Mouse (Mus musculus): ENCODE data around the gene 9930022D16Rik.

The 9930022D16Rik gene

DNA sequence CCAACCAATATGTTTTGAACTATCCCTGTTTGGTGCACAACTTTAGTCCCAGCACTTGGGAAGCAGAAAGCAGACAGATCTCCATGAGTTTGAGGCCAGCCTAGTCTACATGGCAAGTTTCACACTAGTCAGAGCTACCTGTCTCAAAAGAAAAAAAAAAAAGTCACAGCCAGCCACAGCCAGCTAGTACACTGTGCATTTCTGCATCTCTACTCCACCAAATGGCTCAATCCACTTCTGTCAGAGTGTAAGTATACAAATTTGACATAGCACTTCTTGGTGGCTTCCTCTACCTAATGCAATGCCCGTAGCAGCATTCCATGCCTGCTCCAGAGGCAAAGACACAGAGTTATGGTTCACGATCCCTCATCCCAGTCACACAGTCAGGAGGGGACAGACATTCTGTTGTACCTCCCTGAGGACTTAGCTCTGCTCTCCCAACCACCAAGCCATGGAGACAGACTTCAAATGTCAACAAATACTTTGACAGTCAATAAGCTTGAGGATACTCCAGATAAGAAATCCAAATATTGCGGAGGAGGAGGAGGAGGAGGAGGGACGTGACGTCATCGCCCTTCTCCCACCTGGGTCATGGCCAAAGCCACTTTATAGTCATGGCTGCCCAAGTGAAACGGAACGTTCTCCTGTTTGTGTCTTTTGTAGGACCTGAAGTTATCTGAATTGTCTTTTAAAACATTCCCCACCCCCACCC lies 3.1 kb downstream of the 9930022D16Rik start:
- in situ Hi-C loops (cut with MboI; ENCODE audit: low sequenced_read_pairs): no loop called here

GRCm38 (mm10) chr11:109417472-109418040 lies 3.8 kb downstream of the 9930022D16Rik start:
- in situ Hi-C loops (cut with MboI; ENCODE audit: low sequenced_read_pairs): no loop called here

DNA sequence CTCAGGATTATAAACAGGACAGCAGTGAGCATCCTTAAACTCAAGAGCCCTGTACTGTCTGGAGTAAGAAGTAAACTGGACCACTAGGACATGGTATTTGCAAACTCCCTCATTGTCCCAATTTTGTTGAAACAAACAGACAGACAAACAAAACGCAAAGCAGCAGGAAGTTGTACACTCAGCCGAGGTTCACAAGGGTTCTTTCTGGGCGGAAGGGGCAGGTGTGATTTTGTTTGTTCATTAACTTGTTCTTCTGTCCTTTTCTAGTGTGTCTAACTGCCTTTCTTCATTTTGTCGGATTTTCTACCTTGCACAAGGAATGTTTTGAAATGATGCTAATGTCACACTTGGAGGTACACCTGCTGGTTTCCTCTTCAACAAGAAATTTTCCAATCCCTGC lies 5.7 kb downstream of the 9930022D16Rik start:
- in situ Hi-C loops (cut with MboI; ENCODE audit: low sequenced_read_pairs): no loop called here

DNA sequence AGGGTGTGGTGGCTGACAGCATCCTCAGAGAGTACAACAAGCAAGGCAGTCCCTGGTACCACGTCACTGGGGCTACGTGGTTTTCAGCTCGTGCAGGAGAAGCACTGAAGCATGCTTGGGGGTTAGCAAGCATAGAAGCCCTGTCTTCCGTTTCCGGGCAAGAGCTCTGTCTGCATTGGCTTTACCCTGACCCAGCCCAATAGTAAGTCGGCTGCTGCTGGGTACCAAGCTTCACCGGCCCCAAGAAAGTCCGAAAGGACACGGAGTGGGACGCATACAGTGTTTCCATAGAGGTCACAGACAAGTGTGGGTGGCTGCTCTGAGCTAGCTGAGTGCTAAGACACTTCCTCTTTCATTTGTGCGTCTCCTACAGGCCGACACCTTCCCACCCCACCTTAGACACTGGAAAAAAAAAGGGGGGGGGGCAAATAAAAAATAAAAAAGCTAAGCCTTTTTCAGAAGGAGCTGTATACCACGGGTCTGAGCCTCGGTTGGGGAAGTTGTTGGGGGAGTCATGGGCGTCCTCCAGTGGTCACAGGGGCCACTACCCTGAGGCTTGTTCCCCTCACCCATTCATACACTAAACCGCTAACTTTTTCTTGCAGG lies 6.3 kb downstream of the 9930022D16Rik start:
- in situ Hi-C loops (cut with MboI; ENCODE audit: low sequenced_read_pairs): no loop called here

DNA sequence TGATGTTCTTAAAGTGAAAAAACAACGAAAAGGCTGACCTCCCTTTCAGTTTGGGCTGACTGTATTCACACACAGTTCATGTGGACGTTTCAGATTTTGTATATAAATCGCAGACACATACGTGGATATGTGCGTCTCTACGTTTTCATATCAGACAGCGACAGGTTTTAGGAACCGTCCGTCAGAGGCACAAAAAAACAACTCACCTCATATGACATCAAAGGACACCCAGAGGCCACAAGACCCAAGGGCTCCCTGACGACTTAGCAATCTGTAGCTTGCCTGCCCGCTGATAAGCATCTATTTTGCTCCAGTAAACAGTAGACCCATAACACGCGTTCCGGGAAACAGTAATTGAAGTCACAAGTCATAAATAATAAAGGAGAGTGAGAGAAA lies 6.8 kb downstream of the 9930022D16Rik start:
- in situ Hi-C loops (cut with MboI; ENCODE audit: low sequenced_read_pairs): no loop called here

DNA sequence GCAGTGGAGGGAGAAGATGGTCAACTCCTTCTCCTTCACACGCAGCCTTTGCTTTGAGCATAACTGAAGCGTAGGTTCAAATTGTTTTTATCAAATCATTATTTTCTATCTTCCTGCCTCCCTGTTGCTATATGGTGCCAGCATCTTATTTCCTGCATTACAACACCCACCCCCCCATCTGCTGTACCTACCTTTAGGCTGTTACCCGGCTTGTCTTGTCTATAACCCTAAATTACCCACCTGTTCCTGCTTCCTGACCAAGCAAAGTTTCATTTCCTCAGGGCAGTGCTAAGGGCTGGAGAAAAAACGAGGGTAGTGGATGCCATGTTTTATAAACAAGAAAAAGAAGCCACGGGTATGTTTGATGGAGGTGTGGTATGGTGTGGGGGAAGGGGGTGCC lies 7.5 kb downstream of the 9930022D16Rik start:
- in situ Hi-C loops (cut with MboI; ENCODE audit: low sequenced_read_pairs): no loop called here

GRCm38 (mm10) chr11:109422263-109422662 lies 8.5 kb downstream of the 9930022D16Rik start:
- in situ Hi-C loops (cut with MboI; ENCODE audit: low sequenced_read_pairs): no loop called here

DNA sequence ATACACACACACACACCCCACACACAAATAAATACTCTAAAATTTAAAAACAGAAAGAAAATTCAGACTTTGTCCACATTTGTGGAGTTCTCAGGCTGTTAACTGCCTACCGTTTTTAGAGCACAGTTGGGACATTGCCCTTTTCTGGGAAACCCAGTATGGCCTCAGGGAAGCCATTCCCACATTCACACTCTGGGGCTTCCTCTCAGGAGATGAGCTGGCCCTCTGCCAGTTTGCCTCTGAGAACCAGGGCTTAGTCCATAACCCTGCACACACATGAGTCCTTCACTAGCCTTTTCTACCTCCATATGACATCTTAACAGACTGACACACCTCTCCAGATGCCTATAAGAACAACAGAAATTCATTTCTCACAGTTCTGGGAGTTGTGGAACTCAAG lies 9.6 kb downstream of the 9930022D16Rik start:
- in situ Hi-C loops (cut with MboI; ENCODE audit: low sequenced_read_pairs): no loop called here

DNA sequence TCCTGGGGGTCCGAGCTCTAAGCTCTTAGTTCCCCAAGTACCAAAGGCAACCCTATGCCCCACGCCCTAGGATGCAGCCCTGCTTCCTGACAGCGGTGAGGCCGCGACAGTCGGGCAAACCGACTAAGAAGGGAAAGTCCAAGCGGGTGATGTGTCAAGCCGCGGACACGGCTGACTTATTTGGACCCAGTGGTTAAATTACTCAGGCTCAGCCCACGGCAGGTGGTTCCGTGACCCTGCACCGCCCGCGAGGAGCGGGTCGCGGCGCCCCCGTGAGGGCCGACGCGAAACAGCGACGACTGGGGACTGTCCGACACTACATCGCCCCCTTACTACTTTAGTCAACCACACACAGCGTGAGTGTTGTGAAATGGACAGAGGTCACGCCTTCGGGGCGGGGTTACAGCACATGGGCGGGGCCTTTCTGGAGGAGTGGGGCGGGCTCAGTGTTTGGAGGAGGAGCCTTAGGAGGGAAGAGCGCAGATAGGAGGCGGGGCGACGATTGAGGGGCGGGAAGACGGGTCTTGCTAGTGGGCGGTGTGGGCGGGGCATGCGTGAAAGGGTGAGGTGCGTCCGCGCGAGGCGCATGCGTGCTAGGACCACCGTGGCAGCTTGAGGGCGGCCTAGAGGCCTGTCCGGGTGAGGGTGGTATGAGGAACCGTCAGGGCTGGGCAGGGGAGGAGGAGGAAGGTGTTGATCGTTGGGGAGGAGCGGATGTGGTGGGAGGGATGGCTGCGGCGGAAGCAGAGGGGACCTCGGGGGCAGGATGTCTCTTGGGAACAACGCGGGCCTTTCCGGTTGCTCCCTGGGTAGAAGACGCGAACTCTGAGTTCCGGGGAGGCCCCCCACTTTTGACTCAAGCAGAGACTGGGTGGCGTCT lies 11.9 kb downstream of the 9930022D16Rik start, which contains the start of gene Amz2:
Gene Amz2 (plus strand): TSS at position 555 of the 880 bp plus-strand sequence.
- in situ Hi-C loops (cut with MboI; ENCODE audit: low sequenced_read_pairs): loop anchor here (25.0 kb wide), 1 partner anchor 437 kb away; no protein-coding TSS in a partner anchor

DNA sequence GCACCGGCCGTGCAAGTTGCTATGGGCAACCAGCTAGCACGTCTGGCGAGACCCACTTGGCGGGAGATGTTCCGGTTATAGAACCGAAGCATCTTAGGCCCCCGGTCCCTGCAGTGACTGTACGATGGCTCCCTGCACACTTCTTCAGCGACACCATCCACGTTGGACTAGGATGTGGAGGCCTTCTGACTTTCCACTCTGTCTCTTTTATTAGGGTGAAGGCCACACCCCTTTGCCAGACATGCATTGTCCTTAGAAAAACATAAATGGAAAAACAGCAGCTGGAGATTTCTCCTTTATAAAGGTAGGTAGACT lies 12.5 kb downstream of the 9930022D16Rik start:
- in situ Hi-C loops (cut with MboI; ENCODE audit: low sequenced_read_pairs): loop anchor here (25.0 kb wide), 1 partner anchor 436 kb away; no protein-coding TSS in a partner anchor

GRCm38 (mm10) chr11:109427353-109427752 lies 13.6 kb downstream of the 9930022D16Rik start:
- in situ Hi-C loops (cut with MboI; ENCODE audit: low sequenced_read_pairs): loop anchor here (25.0 kb wide), 1 partner anchor 435 kb away; no protein-coding TSS in a partner anchor

GRCm38 (mm10) chr11:109434233-109434798 lies 20.6 kb downstream of the 9930022D16Rik start:
- in situ Hi-C loops (cut with MboI; ENCODE audit: low sequenced_read_pairs): loop anchor here (25.0 kb wide), 1 partner anchor 428 kb away; no protein-coding TSS in a partner anchor

DNA sequence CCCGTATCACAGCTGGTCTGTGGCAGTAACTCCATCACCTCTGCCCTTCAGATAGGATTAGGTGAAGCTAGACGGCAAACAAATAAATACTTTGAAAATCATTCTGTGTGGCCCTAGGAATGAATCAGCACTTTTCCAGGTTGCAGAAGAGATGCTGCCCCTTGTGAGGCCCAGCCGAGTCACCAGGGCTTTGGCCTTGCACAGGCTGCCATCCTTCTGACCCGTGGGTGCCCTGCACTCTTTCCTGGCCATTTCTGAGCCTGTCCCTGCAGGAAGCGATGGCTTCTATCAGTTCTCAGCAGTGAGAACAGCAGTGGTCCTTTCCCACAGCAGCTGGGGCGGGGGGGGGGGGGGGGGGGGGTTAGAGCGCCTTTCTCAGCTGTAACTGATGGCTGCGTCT lies 23.2 kb downstream of the 9930022D16Rik start:
- in situ Hi-C loops (cut with MboI; ENCODE audit: low sequenced_read_pairs): loop anchor here (25.0 kb wide), 1 partner anchor 425 kb away; no protein-coding TSS in a partner anchor

DNA sequence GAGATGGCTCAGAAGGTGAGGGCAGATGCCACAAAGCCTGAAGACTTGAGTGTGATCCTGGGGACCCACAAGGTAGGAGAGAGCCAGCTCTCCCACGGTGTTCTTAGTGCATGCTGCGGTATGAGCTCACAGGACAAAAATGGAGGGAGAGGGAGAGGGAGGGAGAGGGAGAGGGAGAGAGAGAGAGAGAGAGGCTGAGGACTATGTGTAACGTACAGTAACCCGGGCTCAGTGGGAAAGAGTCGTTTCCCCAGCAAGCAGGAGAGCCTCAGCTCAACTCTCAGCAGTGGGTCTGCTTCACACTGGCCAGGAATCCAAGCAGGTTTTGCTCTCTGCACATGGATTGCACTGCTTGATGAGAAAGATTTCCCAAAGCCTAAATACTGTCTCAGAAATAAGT lies 25.5 kb downstream of the 9930022D16Rik start:
- in situ Hi-C loops (cut with MboI; ENCODE audit: low sequenced_read_pairs): loop anchor here (25.0 kb wide), 1 partner anchor 423 kb away; no protein-coding TSS in a partner anchor

GRCm38 (mm10) chr11:109439829-109440340 lies 26.2 kb downstream of the 9930022D16Rik start:
- in situ Hi-C loops (cut with MboI; ENCODE audit: low sequenced_read_pairs): loop anchor here (5.0 to 25.0 kb wide), 3 partner anchors 142 to 422 kb away; no protein-coding TSS in a partner anchor

- in situ Hi-C loops (cut with MboI; ENCODE audit: low sequenced_read_pairs): loop anchor here (5.0 to 25.0 kb wide), 3 partner anchors 142 to 422 kb away; no protein-coding TSS in a partner anchor
Measured at GRCm38 (mm10) chr11:109440641-109441040, 26.9 kb downstream of the 9930022D16Rik start.

DNA sequence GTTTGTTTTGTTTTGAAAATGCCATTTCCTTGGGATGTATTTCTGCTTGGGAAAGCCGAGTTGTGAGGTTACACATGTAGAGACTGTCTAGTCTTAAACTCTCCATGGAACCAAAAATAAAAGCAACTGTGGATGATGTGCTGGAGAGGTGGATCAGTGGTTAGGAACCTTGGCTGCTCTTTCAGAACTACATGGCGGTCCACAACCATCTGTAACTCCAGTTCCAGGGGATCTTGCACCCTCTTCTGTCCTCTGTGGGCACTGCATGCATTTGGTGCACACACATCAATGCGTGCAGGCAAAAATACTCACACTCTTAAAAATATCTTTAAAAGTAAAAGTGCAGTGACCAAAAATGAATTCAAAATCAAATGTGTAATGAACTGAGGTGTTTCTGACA lies 27.4 kb downstream of the 9930022D16Rik start:
- in situ Hi-C loops (cut with MboI; ENCODE audit: low sequenced_read_pairs): loop anchor here (5.0 to 25.0 kb wide), 3 partner anchors 141 to 421 kb away; no protein-coding TSS in a partner anchor

GRCm38 (mm10) chr11:109442166-109442730 lies 28.5 kb downstream of the 9930022D16Rik start:
- in situ Hi-C loops (cut with MboI; ENCODE audit: low sequenced_read_pairs): loop anchor here (5.0 to 25.0 kb wide), 3 partner anchors 140 to 420 kb away; no protein-coding TSS in a partner anchor

DNA sequence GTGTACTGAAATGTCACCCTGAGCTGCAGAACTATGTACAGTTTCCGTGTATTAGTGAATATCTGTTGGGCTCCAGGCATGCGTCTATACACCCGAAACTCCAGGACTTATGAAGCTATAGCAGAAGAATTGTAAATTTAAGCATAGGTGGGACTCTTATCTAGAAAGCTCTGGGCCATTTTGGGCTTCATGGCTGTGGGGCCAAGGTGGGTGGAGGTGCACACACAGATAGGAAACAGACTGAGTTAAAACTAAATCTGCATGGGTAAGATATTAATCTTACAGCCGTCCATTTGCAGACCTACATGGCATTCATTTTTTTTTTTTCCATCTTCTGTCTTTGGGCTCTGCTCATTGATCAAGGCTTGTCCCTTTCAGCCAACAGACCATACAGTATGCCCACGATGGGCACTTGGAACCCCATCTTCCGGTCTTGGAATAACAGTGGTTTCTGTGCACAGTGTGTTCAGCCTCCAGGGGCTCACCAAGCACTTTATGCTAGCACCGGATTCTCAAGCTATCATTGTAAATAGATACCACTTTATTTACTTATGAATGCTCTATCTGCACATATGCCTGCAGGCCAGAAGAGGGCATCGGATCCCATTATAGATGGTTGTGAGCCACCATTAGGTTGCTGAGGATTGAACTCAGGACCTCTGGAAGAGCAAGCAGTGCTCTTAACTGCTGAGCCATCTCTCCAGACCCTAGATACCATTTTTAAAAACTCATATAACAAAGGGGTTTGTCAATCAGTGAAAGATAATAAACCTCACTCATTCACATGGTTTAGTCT lies 29.9 kb downstream of the 9930022D16Rik start:
- in situ Hi-C loops (cut with MboI; ENCODE audit: low sequenced_read_pairs): loop anchor here (5.0 to 25.0 kb wide), 3 partner anchors 139 to 419 kb away; no protein-coding TSS in a partner anchor

Measured in CH12F3 (cell line).